8 mouse cellular contexts compared by ENCODE assay signal in genomic region chrX:36644657-36645551, GRCm38 (mm10). TPM values are rescaled to one million over a fixed set of nuclear protein-coding genes. Genes with fewer than 3 reads are reported as not detected.
DNase-seq lines count a peak whose midpoint lies in the region; ATAC-seq and TF ChIP-seq lines count a peak whose summit lies in the region.

Akap17b (minus strand) TSS chrX:36645395.

- H3K4me3 ChIP-seq in bone marrow macrophage, adult 2 months (ENCODE audit: insufficient read depth, low read length): peak within 1 kb of the TSS; percentile 72
- H3K4me3 ChIP-seq in embryonic facial prominence, embryonic 15.5 days (replicated peaks): peak within 1 kb of the TSS; percentile 61
- peak within 1 kb of the TSS; percentile 60 for H3K4me3 ChIP-seq in limb, embryonic 13.5 days
- H3K4me3 ChIP-seq in midbrain, embryonic 15.5 days: peak within 1 kb of the TSS; percentile 68

- no peaks in the 10 kb centered on the region for H3K27me3 ChIP-seq in embryonic facial prominence, embryonic 15.5 days
- H3K27me3 ChIP-seq in limb, embryonic 13.5 days: no peaks in the 10 kb centered on the region
- no peaks in the 10 kb centered on the region for H3K27me3 ChIP-seq in midbrain, embryonic 15.5 days (replicated peaks)

- no peak within 1 kb of the TSS for H3K9ac ChIP-seq in embryonic facial prominence, embryonic 15.5 days
- H3K9ac ChIP-seq in limb, embryonic 13.5 days: peak within 1 kb of the TSS; percentile 71
- H3K9ac ChIP-seq in midbrain, embryonic 15.5 days: peak within 1 kb of the TSS; percentile 68

- TF ChIP-seq POLR2A in bone marrow macrophage, adult 2 months (IDR thresholded peaks at IDR 0.05; ENCODE audit: borderline replicate concordance, low read depth, low read length): no peak

- H3K36me3 ChIP-seq in embryonic facial prominence, embryonic 15.5 days: no peaks in the 10 kb centered on the region
- H3K36me3 ChIP-seq in limb, embryonic 13.5 days: no peaks in the 10 kb centered on the region
- no peaks in the 10 kb centered on the region for H3K36me3 ChIP-seq in midbrain, embryonic 15.5 days (replicated peaks)

- H3K9me3 ChIP-seq in embryonic facial prominence, embryonic 15.5 days (replicated peaks): no peaks in the 10 kb centered on the region
- no peaks in the 10 kb centered on the region for H3K9me3 ChIP-seq in limb, embryonic 13.5 days
- no peaks in the 10 kb centered on the region for H3K9me3 ChIP-seq in midbrain, embryonic 15.5 days

- TF ChIP-seq CTCF in bone marrow macrophage, adult 2 months (IDR thresholded peaks at IDR 0.05; ENCODE audit: low read depth, low read length): peak; percentile 56

- H3K4me2 ChIP-seq in embryonic facial prominence, embryonic 15.5 days (replicated peaks): peak within 1 kb of the TSS; percentile 45
- peak within 1 kb of the TSS; percentile 58 for H3K4me2 ChIP-seq in limb, embryonic 13.5 days (replicated peaks)
- H3K4me2 ChIP-seq in midbrain, embryonic 15.5 days: peak within 1 kb of the TSS; percentile 51

- ATAC-seq in embryonic facial prominence, embryonic 15.5 days (ENCODE audit: insufficient number of reproducible peaks, low FRiP score, low TSS enrichment, low read depth): peak; percentile 91
- peak; percentile 96 for ATAC-seq in limb, embryonic 13.5 days (ENCODE audit: low FRiP score, low read depth)
- ATAC-seq in midbrain, embryonic 15.5 days (replicated peaks): peak; percentile 98

- no peak within 1 kb of the TSS for H3K27ac ChIP-seq in bone marrow macrophage, adult 2 months (ENCODE audit: insufficient read depth, low read depth, low read length)
- H3K27ac ChIP-seq in embryonic facial prominence, embryonic 15.5 days (replicated peaks): peak within 1 kb of the TSS; percentile 60
- H3K27ac ChIP-seq in limb, embryonic 13.5 days: peak within 1 kb of the TSS; percentile 33; the same call in 1 of the 2 replicates
- peak within 1 kb of the TSS; percentile 86 for H3K27ac ChIP-seq in midbrain, embryonic 15.5 days

- peak; percentile 84 to 87 for DNase-seq in B cell, adult 2 months
- DNase-seq in heart, adult 9 months (ENCODE audit: low spot score in 2 of 2): peak; percentile 82 to 83
- peak; percentile 82 for DNase-seq in kidney, adult 9 months
- peak; percentile 69 to 73 for DNase-seq in spleen, adult 18-20 months

- 18% methylated on average over 49 of the region's 60 CpGs for WGBS in embryonic facial prominence, embryonic 15.5 days
- WGBS in limb, embryonic 13.5 days: 12% methylated on average over 50 of the region's 60 CpGs
- WGBS in midbrain, embryonic 15.5 days: 22% methylated on average over 59 of the region's 60 CpGs

- H3K4me1 ChIP-seq in bone marrow macrophage, adult 2 months (ENCODE audit: control insufficient read depth, insufficient read depth, low read length): peaks cover 6% of the 10 kb centered on the region
- H3K4me1 ChIP-seq in embryonic facial prominence, embryonic 15.5 days: no peaks in the 10 kb centered on the region
- no peaks in the 10 kb centered on the region for H3K4me1 ChIP-seq in limb, embryonic 13.5 days
- no peaks in the 10 kb centered on the region for H3K4me1 ChIP-seq in midbrain, embryonic 15.5 days

RNA-seq across cellular contexts. Expression of gene Akap17b, which starts in this region (rescaled TPM):
- polyA plus RNA-seq in bone marrow macrophage, adult 2 months (2012; ENCODE audit: insufficient read depth, insufficient read length, missing spikeins): 1.1 and 2.1 TPM in 2 replicates
- polyA plus RNA-seq in embryonic facial prominence, embryonic 15.5 days (2015; fragmentation: Nextera tagmentation; extraction: Ambion mirVana): 2.5 and 2.9 TPM in 2 replicates
- 2.8 and 3.1 TPM in 2 replicates for polyA plus RNA-seq in limb, embryonic 13.5 days (2015; fragmentation: Nextera tagmentation; extraction: Ambion mirVana)
- 6.0 and 6.1 TPM in 2 replicates for polyA plus RNA-seq in midbrain, embryonic 15.5 days (2015; fragmentation: Nextera tagmentation; extraction: Ambion mirVana)
